Mouse (Mus musculus) bone marrow macrophage, adult 2 months (primary cell): ENCODE results near the gene Sema3g. TPM values are rescaled to one million over a fixed set of nuclear protein-coding genes. Genes with fewer than 3 reads are reported as not detected.

ENCODE experiments used
- H3K27ac ChIP-seq: 2 replicates; pipeline ENCODE4 v1.5.1; 2012; ENCODE audit warnings: low read depth, low read length; ENCODE audit not compliant: insufficient read depth
- H3K4me1 ChIP-seq: 2 replicates; pipeline ENCODE4 v1.6.1; 2012; ENCODE audit warnings: low read length; ENCODE audit not compliant: control insufficient read depth, insufficient read depth
- H3K4me3 ChIP-seq: 2 replicates; pipeline ENCODE4 v1.5.1; 2012; ENCODE audit warnings: mild to moderate bottlenecking, low read length, moderate library complexity; ENCODE audit not compliant: insufficient read depth
- CTCF ChIP-seq: IDR thresholded peaks from 2 replicates; pipeline ENCODE4 v1.5.1; 2012; ENCODE audit warnings: low read depth, mild to moderate bottlenecking, low read length, moderate library complexity
- POLR2A ChIP-seq: IDR thresholded peaks from 2 replicates; pipeline ENCODE4 v1.6.1; 2012; ENCODE audit warnings: mild to moderate bottlenecking, low read depth, low read length, borderline replicate concordance
- polyA plus RNA-seq: library from polyadenylated mRNA; stranded (reverse); fragments of >200 nt; gene quantifications from 2 replicates; pipeline ENCODE4 v1.2.4, GENCODE M21; 2012; ENCODE audit not compliant: missing spikeins, insufficient read depth, insufficient read length

Gene Sema3g
- polyA plus RNA-seq, 1 experiment = not detected

- H3K4me3 ChIP-seq = no peak overlapping the region
- no peak overlapping the region for H3K27ac ChIP-seq
- H3K4me1 ChIP-seq = no peaks in the 10 kb centered on the region
- TF ChIP-seq CTCF (no peak), POLR2A (no peak)
Observed at GRCm38 (mm10) chr14:31269456-31270100, 51.9 kb downstream of the Sema3g start.

GRCm38 (mm10) chr14:31271121-31271520 lies 53.5 kb downstream of the Sema3g start:
- TF ChIP-seq POLR2A (no peak), CTCF (no peak)
- Histone ChIP-seq H3K27ac (no peak overlapping the region), H3K4me1 (no peaks in the 10 kb centered on the region), H3K4me3 (no peak overlapping the region)

GRCm38 (mm10) chr14:31272164-31272563 lies 54.5 kb downstream of the Sema3g start:
- Histone ChIP-seq H3K4me1 (no peaks in the 10 kb centered on the region), H3K27ac (no peak overlapping the region), H3K4me3 (no peak overlapping the region)
- TF ChIP-seq CTCF (peak; percentile 74; the same call in 1 of the 2 replicates), POLR2A (no peak)

Other genes with a start within 250 kb of the Sema3g start
- 62.2 and 65.6 TPM in 2 replicates for gene Glt8d1, start 216.5 kb upstream of the Sema3g start, polyA plus RNA-seq
- 231 and 244 TPM in 2 replicates for gene Spcs1, start 216.2 kb upstream of the Sema3g start, polyA plus RNA-seq
- 33.7 and 34.4 TPM in 2 replicates for gene Pbrm1, start 198.7 kb upstream of the Sema3g start, polyA plus RNA-seq
- 25.4 and 26.5 TPM in 2 replicates for gene Gnl3, start 198.7 kb upstream of the Sema3g start, polyA plus RNA-seq
- 90.6 and 95.8 TPM in 2 replicates for gene Smim4, start 88.9 kb upstream of the Sema3g start, polyA plus RNA-seq
- 135 and 136 TPM in 2 replicates for gene Nt5dc2, start 86.8 kb upstream of the Sema3g start, polyA plus RNA-seq
- 1,445 and 1,606 TPM in 2 replicates for gene Stab1, start 49.2 kb upstream of the Sema3g start, polyA plus RNA-seq
- gene Tnnc1, start 9.5 kb upstream of the Sema3g start, polyA plus RNA-seq = 4.0 and 4.1 TPM in 2 replicates
- 366 and 398 TPM in 2 replicates for gene Nisch, start 914 bp upstream of the Sema3g start, polyA plus RNA-seq
- 10.5 and 13.2 TPM in 2 replicates for gene Phf7, start 33.5 kb downstream of the Sema3g start, polyA plus RNA-seq
- gene Bap1, start 33.6 kb downstream of the Sema3g start, polyA plus RNA-seq = 31.2 and 33.1 TPM in 2 replicates
- not detected in 2 replicates for gene Dnah1, start 106.0 kb downstream of the Sema3g start, polyA plus RNA-seq
- gene Capn7, start 118.8 kb downstream of the Sema3g start, polyA plus RNA-seq = 37.5 and 39.7 TPM in 2 replicates
- 93.0 and 99.5 TPM in 2 replicates for gene Sh3bp5, start 218.2 kb downstream of the Sema3g start, polyA plus RNA-seq